Mouse (Mus musculus) spleen, adult 2 months (tissue): ENCODE measurements at regions not wholly inside any gene's neighbourhood (a gene's known extent, or its start where the extent isn't known, plus 50 kb on each side); places are given as distances from the start of the nearest gene placed in this dataset.

Experiments
- CTCF ChIP-seq: fragments of 200-500 bp; IDR thresholded peaks from 2 replicates; pipeline ENCODE4 v1.5.1; 2011; ENCODE audit warnings: mild to moderate bottlenecking, inconsistent platforms; ENCODE audit not compliant: insufficient read depth, insufficient read length, insufficient replicate concordance; ENCODE audit errors: extremely low read depth
- POLR2A ChIP-seq: fragments of 200-500 bp; IDR thresholded peaks from 2 replicates; pipeline ENCODE4 v1.6.1; 2011; ENCODE audit warnings: low read depth, low read length, inconsistent platforms

DNA sequence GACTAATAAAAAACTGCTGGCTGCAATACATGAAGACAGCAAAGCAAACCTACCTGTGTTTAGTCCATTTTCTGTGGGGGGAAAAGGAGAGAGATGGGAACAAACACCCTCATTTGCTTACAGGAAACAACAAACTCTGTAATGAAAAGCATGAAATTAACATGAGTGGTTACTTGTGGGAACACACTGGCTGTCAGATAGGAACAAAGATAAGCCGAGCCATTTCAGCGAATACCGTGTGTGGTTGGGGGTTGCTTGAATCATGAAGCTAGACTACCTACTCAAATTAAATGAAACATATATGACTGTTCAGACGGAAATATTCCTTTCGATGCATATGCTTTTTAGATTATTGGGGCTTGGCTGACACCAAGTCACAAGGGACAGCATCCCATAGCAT lies 80.0 kb upstream of the Mgat5 start:
- TF ChIP-seq POLR2A (no peak), CTCF (no peak)
